Mouse (Mus musculus): Measurements from ENCODE around the gene Abcc4. TPM values are rescaled to one million over a fixed set of nuclear protein-coding genes. Genes with fewer than 3 reads are reported as not detected.
"Not testable (repeated sequence)": the region's sequence is repeated elsewhere in the genome, so short reads cannot be mapped to it uniquely, and the experiment has no call there.

Gene Abcc4
- polyA plus RNA-seq, 1 experiment from 2014 or later = 2.8 TPM

- TF ChIP-seq CTCF (IDR thresholded peaks at IDR 0.05; ENCODE audit: low read depth) = no peak
- H3K4me2 ChIP-seq = no peak overlapping the region
- no peaks in the 10 kb centered on the region for H3K36me3 ChIP-seq (ENCODE audit: insufficient read depth)
- ATAC-seq (ENCODE audit: insufficient read depth) (no peak), DNase-seq (no peak)
- H3K4me3 ChIP-seq (ENCODE audit: low read depth, low read length) = no peak overlapping the region
- H3K9ac ChIP-seq = no peak overlapping the region
- H3K27ac ChIP-seq (ENCODE audit: low read depth) = no peak overlapping the region
- H3K4me1 ChIP-seq (ENCODE audit: insufficient read depth) = no peaks in the 10 kb centered on the region
- H3K9me3 ChIP-seq (ENCODE audit: low read depth, low read length) = no peaks in the 10 kb centered on the region
- WGBS = 42% methylated on average over 4 of the region's 4 CpGs
- no peaks in the 10 kb centered on the region for H3K27me3 ChIP-seq (ENCODE audit: insufficient read depth, low read length)
Observed at GRCm38 (mm10) chr14:118657206-118657605, 48.8 kb downstream of the Abcc4 start.

- Histone ChIP-seq H3K27ac (ENCODE audit: low read depth) (no peak overlapping the region), H3K9me3 (ENCODE audit: low read depth, low read length) (no peaks in the 10 kb centered on the region), H3K9ac (no peak overlapping the region), H3K4me1 (ENCODE audit: insufficient read depth) (no peaks in the 10 kb centered on the region), H3K4me2 (no peak overlapping the region), H3K27me3 (ENCODE audit: insufficient read depth, low read length) (no peaks in the 10 kb centered on the region), H3K4me3 (ENCODE audit: low read depth, low read length) (no peak overlapping the region), H3K36me3 (ENCODE audit: insufficient read depth) (no peaks in the 10 kb centered on the region)
- TF ChIP-seq CTCF (IDR thresholded peaks at IDR 0.05; ENCODE audit: low read depth) = no peak
- DNase-seq (peak; percentile 65), ATAC-seq (ENCODE audit: insufficient read depth) (0 out of 2 replicates have a peak, but pooled peaks have one; percentile 26)
- 38% methylated on average over 7 of the region's 7 CpGs for WGBS
Observed at GRCm38 (mm10) chr14:118656036-118656435, 50.0 kb downstream of the Abcc4 start.

- DNase-seq (no peak), ATAC-seq (ENCODE audit: insufficient read depth) (no peak)
- TF ChIP-seq CTCF (IDR thresholded peaks at IDR 0.05; ENCODE audit: low read depth) = no peak
- Histone ChIP-seq H3K27me3 (ENCODE audit: insufficient read depth, low read length) (no peaks in the 10 kb centered on the region), H3K36me3 (ENCODE audit: insufficient read depth) (no peaks in the 10 kb centered on the region), H3K9ac (no peak overlapping the region), H3K27ac (ENCODE audit: low read depth) (no peak overlapping the region), H3K9me3 (ENCODE audit: low read depth, low read length) (no peaks in the 10 kb centered on the region), H3K4me3 (ENCODE audit: low read depth, low read length) (no peak overlapping the region), H3K4me2 (no peak overlapping the region), H3K4me1 (ENCODE audit: insufficient read depth) (no peaks in the 10 kb centered on the region)
- WGBS = 55% methylated on average over 2 of the region's 2 CpGs
Observed at GRCm38 (mm10) chr14:118654903-118655302, 51.1 kb downstream of the Abcc4 start.

GRCm38 (mm10) chr14:118651704-118652439 lies 54.1 kb downstream of the Abcc4 start:
- Histone ChIP-seq H3K9ac (no peak overlapping the region), H3K4me1 (ENCODE audit: insufficient read depth) (no peaks in the 10 kb centered on the region), H3K27ac (ENCODE audit: low read depth) (no peak overlapping the region), H3K36me3 (ENCODE audit: insufficient read depth) (no peaks in the 10 kb centered on the region), H3K4me3 (ENCODE audit: low read depth, low read length) (no peak overlapping the region), H3K27me3 (ENCODE audit: insufficient read depth, low read length) (no peaks in the 10 kb centered on the region), H3K9me3 (ENCODE audit: low read depth, low read length) (no peaks in the 10 kb centered on the region), H3K4me2 (no peak overlapping the region)
- no peak for TF ChIP-seq CTCF (IDR thresholded peaks at IDR 0.05; ENCODE audit: low read depth)
- WGBS = 78% methylated on average over 20 of the region's 20 CpGs
- DNase-seq (no peak), ATAC-seq (ENCODE audit: insufficient read depth) (no peak)

- Histone ChIP-seq H3K4me3 (ENCODE audit: low read depth, low read length) (no peak overlapping the region), H3K36me3 (ENCODE audit: insufficient read depth) (no peaks in the 10 kb centered on the region), H3K9me3 (ENCODE audit: low read depth, low read length) (no peaks in the 10 kb centered on the region), H3K4me2 (no peak overlapping the region), H3K4me1 (ENCODE audit: insufficient read depth) (no peaks in the 10 kb centered on the region), H3K27me3 (ENCODE audit: insufficient read depth, low read length) (no peaks in the 10 kb centered on the region), H3K9ac (no peak overlapping the region), H3K27ac (ENCODE audit: low read depth) (no peak overlapping the region)
- WGBS = 90% methylated on average over 2 of the region's 2 CpGs
- TF ChIP-seq CTCF (IDR thresholded peaks at IDR 0.05; ENCODE audit: low read depth) = no peak
- ATAC-seq (ENCODE audit: insufficient read depth) (no peak), DNase-seq (no peak)
Observed at GRCm38 (mm10) chr14:118649895-118650256, 56.1 kb downstream of the Abcc4 start.

- Histone ChIP-seq H3K27me3 (ENCODE audit: insufficient read depth, low read length) (no peaks in the 10 kb centered on the region), H3K4me1 (ENCODE audit: insufficient read depth) (no peaks in the 10 kb centered on the region), H3K4me3 (ENCODE audit: low read depth, low read length) (no peak overlapping the region), H3K9ac (no peak overlapping the region), H3K4me2 (no peak overlapping the region), H3K36me3 (ENCODE audit: insufficient read depth) (no peaks in the 10 kb centered on the region), H3K9me3 (ENCODE audit: low read depth, low read length) (no peaks in the 10 kb centered on the region), H3K27ac (ENCODE audit: low read depth) (no peak overlapping the region)
- TF ChIP-seq CTCF (IDR thresholded peaks at IDR 0.05; ENCODE audit: low read depth) = no peak
- DNase-seq (no peak), ATAC-seq (ENCODE audit: insufficient read depth) (no peak)
- 49% methylated on average over 7 of the region's 7 CpGs for WGBS
Observed at GRCm38 (mm10) chr14:118649199-118649894, 56.7 kb downstream of the Abcc4 start.

- not testable (repeated sequence) for ATAC-seq (ENCODE audit: insufficient read depth); H3K4me1 ChIP-seq (ENCODE audit: insufficient read depth); H3K27me3 ChIP-seq (ENCODE audit: insufficient read depth, low read length); DNase-seq; H3K4me3 ChIP-seq (ENCODE audit: low read depth, low read length); H3K36me3 ChIP-seq (ENCODE audit: insufficient read depth); H3K4me2 ChIP-seq; H3K9me3 ChIP-seq (ENCODE audit: low read depth, low read length); H3K27ac ChIP-seq (ENCODE audit: low read depth); H3K9ac ChIP-seq
- WGBS = 68% methylated on average over 13 of the region's 13 CpGs
Observed at GRCm38 (mm10) chr14:118642940-118643591, 63.0 kb downstream of the Abcc4 start.
